Mouse (Mus musculus): ENCODE measurements around the gene Ccdc121. TPM values are rescaled to one million over a fixed set of nuclear protein-coding genes. Genes with fewer than 3 reads are reported as not detected.
A peak's percentile ranks its signal among the peaks of the same experiment; 100 is the strongest.

Ccdc121 gene
- polyA plus RNA-seq (2014; fragmentation: Nextera tagmentation; extraction: Ambion mirVana), result 0.16 TPM in 1 of 2 replicates, not detected in the other

GRCm38 (mm10) chr1:181511307-181511706 lies at the start of gene Ccdc121:
Gene Ccdc121 (minus strand): TSS chr1:181511451.
- H3K27ac ChIP-seq (replicated peaks; ENCODE audit: low read depth, low read length), result no peak within 1 kb of the TSS
- DNase-seq (ENCODE audit: low spot score), result peak; percentile 31
- no peaks in the 10 kb centered on the region for H3K36me3 ChIP-seq (ENCODE audit: control insufficient read depth, insufficient read depth, low read length)
- WGBS, result 56% methylated on average over 4 of the region's 4 CpGs
- H3K9ac ChIP-seq (ENCODE audit: low read length), result no peak within 1 kb of the TSS
- no peaks in the 10 kb centered on the region for H3K27me3 ChIP-seq (ENCODE audit: control insufficient read depth, insufficient read depth, low read length)
- no peak for ATAC-seq (ENCODE audit: insufficient number of reproducible peaks, low FRiP score, low TSS enrichment, low read depth)
- H3K4me1 ChIP-seq (ENCODE audit: control insufficient read depth, insufficient read depth, low read length), result no peaks in the 10 kb centered on the region
- H3K9me3 ChIP-seq (ENCODE audit: control insufficient read depth, low read length), result no peaks in the 10 kb centered on the region
- no peak within 1 kb of the TSS for H3K4me3 ChIP-seq (ENCODE audit: low read depth, low read length)
- H3K4me2 ChIP-seq (ENCODE audit: low read depth, severe bottlenecking), result no peak within 1 kb of the TSS

- Histone ChIP-seq H3K27ac (replicated peaks; ENCODE audit: low read depth, low read length) (no peak overlapping the region; the same call in 1 of the 2 replicates), H3K9me3 (ENCODE audit: control insufficient read depth, low read length) (no peaks in the 10 kb centered on the region), H3K4me1 (ENCODE audit: control insufficient read depth, insufficient read depth, low read length) (peaks cover 24% of the 10 kb centered on the region), H3K4me3 (ENCODE audit: low read depth, low read length) (no peak overlapping the region), H3K27me3 (ENCODE audit: control insufficient read depth, insufficient read depth, low read length) (no peaks in the 10 kb centered on the region), H3K36me3 (ENCODE audit: control insufficient read depth, insufficient read depth, low read length) (no peaks in the 10 kb centered on the region), H3K4me2 (ENCODE audit: low read depth, severe bottlenecking) (no peak overlapping the region), H3K9ac (ENCODE audit: low read length) (no peak overlapping the region)
- DNase-seq (ENCODE audit: low spot score) (no peak), ATAC-seq (ENCODE audit: insufficient number of reproducible peaks, low FRiP score, low TSS enrichment, low read depth) (no peak)
- WGBS, result 69% methylated on average over 6 of the region's 6 CpGs
Observed at GRCm38 (mm10) chr1:181560325-181560724, 49.1 kb upstream of the Ccdc121 start.

GRCm38 (mm10) chr1:181559655-181560054 lies 48.4 kb upstream of the Ccdc121 start:
- no peak for ATAC-seq (ENCODE audit: insufficient number of reproducible peaks, low FRiP score, low TSS enrichment, low read depth)
- H3K4me1 ChIP-seq (ENCODE audit: control insufficient read depth, insufficient read depth, low read length), result peaks cover 24% of the 10 kb centered on the region
- no peaks in the 10 kb centered on the region for H3K36me3 ChIP-seq (ENCODE audit: control insufficient read depth, insufficient read depth, low read length)
- no peaks in the 10 kb centered on the region for H3K27me3 ChIP-seq (ENCODE audit: control insufficient read depth, insufficient read depth, low read length)
- no peak overlapping the region for H3K9ac ChIP-seq (ENCODE audit: low read length)
- 52% methylated on average over 10 of the region's 10 CpGs for WGBS
- H3K4me3 ChIP-seq (ENCODE audit: low read depth, low read length), result no peak overlapping the region
- H3K9me3 ChIP-seq (ENCODE audit: control insufficient read depth, low read length), result no peaks in the 10 kb centered on the region
- peak; percentile 40 for DNase-seq (ENCODE audit: low spot score)
- no peak overlapping the region for H3K4me2 ChIP-seq (ENCODE audit: low read depth, severe bottlenecking)
- no peak overlapping the region for H3K27ac ChIP-seq (replicated peaks; ENCODE audit: low read depth, low read length)

- no peak for DNase-seq (ENCODE audit: low spot score)
- Histone ChIP-seq H3K27ac (replicated peaks; ENCODE audit: low read depth, low read length) (no peak overlapping the region), H3K4me3 (ENCODE audit: low read depth, low read length) (no peak overlapping the region), H3K4me1 (ENCODE audit: control insufficient read depth, insufficient read depth, low read length) (peaks cover 13% of the 10 kb centered on the region), H3K4me2 (ENCODE audit: low read depth, severe bottlenecking) (no peak overlapping the region), H3K27me3 (ENCODE audit: control insufficient read depth, insufficient read depth, low read length) (no peaks in the 10 kb centered on the region), H3K9ac (ENCODE audit: low read length) (no peak overlapping the region), H3K36me3 (ENCODE audit: control insufficient read depth, insufficient read depth, low read length) (no peaks in the 10 kb centered on the region), H3K9me3 (ENCODE audit: control insufficient read depth, low read length) (no peaks in the 10 kb centered on the region)
- no peak for ATAC-seq (ENCODE audit: insufficient number of reproducible peaks, low FRiP score, low TSS enrichment, low read depth)
- WGBS, result 88% methylated on average over 5 of the region's 5 CpGs
Observed at GRCm38 (mm10) chr1:181555475-181555874, 44.2 kb upstream of the Ccdc121 start.

- Histone ChIP-seq H3K27me3 (ENCODE audit: control insufficient read depth, insufficient read depth, low read length) (no peaks in the 10 kb centered on the region), H3K4me3 (ENCODE audit: low read depth, low read length) (no peak overlapping the region), H3K4me1 (ENCODE audit: control insufficient read depth, insufficient read depth, low read length) (peaks cover 9% of the 10 kb centered on the region; the same call in 1 of the 2 replicates), H3K27ac (replicated peaks; ENCODE audit: low read depth, low read length) (no peak overlapping the region), H3K4me2 (ENCODE audit: low read depth, severe bottlenecking) (no peak overlapping the region), H3K9ac (ENCODE audit: low read length) (no peak overlapping the region), H3K9me3 (ENCODE audit: control insufficient read depth, low read length) (no peaks in the 10 kb centered on the region), H3K36me3 (ENCODE audit: control insufficient read depth, insufficient read depth, low read length) (no peaks in the 10 kb centered on the region)
- 42% methylated on average over 10 of the region's 10 CpGs for WGBS
- ATAC-seq (ENCODE audit: insufficient number of reproducible peaks, low FRiP score, low TSS enrichment, low read depth), result no peak
- no peak for DNase-seq (ENCODE audit: low spot score)
Observed at GRCm38 (mm10) chr1:181552533-181553410, 41.5 kb upstream of the Ccdc121 start.

GRCm38 (mm10) chr1:181550826-181551225 lies 39.6 kb upstream of the Ccdc121 start:
- Histone ChIP-seq H3K27ac (replicated peaks; ENCODE audit: low read depth, low read length) (no peak overlapping the region), H3K27me3 (ENCODE audit: control insufficient read depth, insufficient read depth, low read length) (no peaks in the 10 kb centered on the region), H3K36me3 (ENCODE audit: control insufficient read depth, insufficient read depth, low read length) (no peaks in the 10 kb centered on the region), H3K4me1 (ENCODE audit: control insufficient read depth, insufficient read depth, low read length) (0 out of 2 replicates have a peak, but pooled peaks cover 3% of the 10 kb centered on the region), H3K4me3 (ENCODE audit: low read depth, low read length) (no peak overlapping the region), H3K4me2 (ENCODE audit: low read depth, severe bottlenecking) (no peak overlapping the region), H3K9ac (ENCODE audit: low read length) (no peak overlapping the region), H3K9me3 (ENCODE audit: control insufficient read depth, low read length) (no peaks in the 10 kb centered on the region)
- DNase-seq (ENCODE audit: low spot score) (no peak), ATAC-seq (ENCODE audit: insufficient number of reproducible peaks, low FRiP score, low TSS enrichment, low read depth) (no peak)
- 56% methylated on average over 5 of the region's 5 CpGs for WGBS

GRCm38 (mm10) chr1:181549987-181550386 lies 38.7 kb upstream of the Ccdc121 start:
- Histone ChIP-seq H3K4me2 (ENCODE audit: low read depth, severe bottlenecking) (no peak overlapping the region), H3K4me3 (ENCODE audit: low read depth, low read length) (no peak overlapping the region), H3K9ac (ENCODE audit: low read length) (no peak overlapping the region), H3K9me3 (ENCODE audit: control insufficient read depth, low read length) (no peaks in the 10 kb centered on the region), H3K27ac (replicated peaks; ENCODE audit: low read depth, low read length) (no peak overlapping the region), H3K4me1 (ENCODE audit: control insufficient read depth, insufficient read depth, low read length) (0 out of 2 replicates have a peak, but pooled peaks cover 3% of the 10 kb centered on the region), H3K36me3 (ENCODE audit: control insufficient read depth, insufficient read depth, low read length) (no peaks in the 10 kb centered on the region), H3K27me3 (ENCODE audit: control insufficient read depth, insufficient read depth, low read length) (no peaks in the 10 kb centered on the region)
- 92% methylated on average over 8 of the region's 8 CpGs for WGBS
- ATAC-seq (ENCODE audit: insufficient number of reproducible peaks, low FRiP score, low TSS enrichment, low read depth) (no peak), DNase-seq (ENCODE audit: low spot score) (no peak)

- Histone ChIP-seq H3K27ac (replicated peaks; ENCODE audit: low read depth, low read length) (no peak overlapping the region), H3K4me3 (ENCODE audit: low read depth, low read length) (no peak overlapping the region), H3K9ac (ENCODE audit: low read length) (no peak overlapping the region), H3K4me2 (ENCODE audit: low read depth, severe bottlenecking) (no peak overlapping the region), H3K4me1 (ENCODE audit: control insufficient read depth, insufficient read depth, low read length) (peaks cover 7% of the 10 kb centered on the region), H3K9me3 (ENCODE audit: control insufficient read depth, low read length) (no peaks in the 10 kb centered on the region), H3K36me3 (ENCODE audit: control insufficient read depth, insufficient read depth, low read length) (no peaks in the 10 kb centered on the region), H3K27me3 (ENCODE audit: control insufficient read depth, insufficient read depth, low read length) (no peaks in the 10 kb centered on the region)
- ATAC-seq (ENCODE audit: insufficient number of reproducible peaks, low FRiP score, low TSS enrichment, low read depth) (no peak), DNase-seq (ENCODE audit: low spot score) (peak; percentile 72)
- 26% methylated on average over 23 of the region's 23 CpGs for WGBS
Observed at GRCm38 (mm10) chr1:181545044-181545772, 34.0 kb upstream of the Ccdc121 start.
